24 mouse cellular contexts compared by ENCODE assay signal in genomic region chr4:33745180-33745579, GRCm38 (mm10).
"Had no signal": no experiment of that assay in that cellular context is flagged by ENCODE, and none has a peak within 500 bp of the region (broad histone marks: within the 10 kb centered on the region; RNA-seq: fewer than 3 reads in every experiment).

No protein-coding gene starts in this region.

- H3K4me1 ChIP-seq: heart, embryonic 13.5 days; heart, embryonic 15.5 days; hindbrain, embryonic 13.5 days; hindbrain, embryonic 15.5 days; limb, embryonic 10.5 days; limb, embryonic 12.5 days; liver, embryonic 13.5 days had no signal

- H3K4me2 ChIP-seq: heart, embryonic 11.5 days; heart, embryonic 13.5 days; heart, embryonic 15.5 days; hindbrain, embryonic 13.5 days; hindbrain, embryonic 15.5 days; limb, embryonic 12.5 days; liver, embryonic 11.5 days; liver, embryonic 13.5 days had no signal

- ATAC-seq: hindbrain, postnatal 0 days; intestine, postnatal 0 days had no signal

- H3K27ac ChIP-seq: gastrocnemius, adult 2 months; heart, adult 2 months; heart, embryonic 13.5 days; heart, embryonic 15.5 days; hindbrain, embryonic 13.5 days; hindbrain, embryonic 15.5 days; hindbrain, postnatal 0 days; left cerebral cortex, adult 2 months; limb, embryonic 10.5 days; limb, embryonic 12.5 days; liver, embryonic 13.5 days had no signal

- H3K4me3 ChIP-seq: gastrocnemius, adult 2 months; heart, adult 2 months; heart, embryonic 13.5 days; heart, embryonic 15.5 days; hindbrain, embryonic 13.5 days; hindbrain, embryonic 15.5 days; left cerebral cortex, adult 2 months; limb, embryonic 10.5 days; limb, embryonic 12.5 days; liver, embryonic 13.5 days had no signal

- H3K9ac ChIP-seq: heart, embryonic 13.5 days; heart, embryonic 15.5 days; hindbrain, embryonic 13.5 days; hindbrain, embryonic 15.5 days; limb, embryonic 12.5 days; liver, embryonic 13.5 days had no signal

- H3K9me3 ChIP-seq: heart, embryonic 13.5 days; heart, embryonic 15.5 days; hindbrain, embryonic 13.5 days; hindbrain, embryonic 15.5 days; limb, embryonic 10.5 days; limb, embryonic 12.5 days; liver, embryonic 13.5 days had no signal

- H3K36me3 ChIP-seq: heart, embryonic 13.5 days; heart, embryonic 15.5 days; hindbrain, embryonic 13.5 days; hindbrain, embryonic 15.5 days; limb, embryonic 10.5 days; limb, embryonic 12.5 days; liver, embryonic 13.5 days had no signal

- DNase-seq: gastrocnemius, adult 2 months; gastrocnemius, postnatal 10 days; gastrocnemius, postnatal 25 days; heart, adult 2 months; heart, postnatal 14 days; heart, postnatal 36 days; kidney, adult 18-20 months; kidney, adult 8-10 months; kidney, postnatal 10 days; kidney, postnatal 36 days; layer of hippocampus, adult 9-11 months; liver; liver, embryonic 13.5 days had no signal

- H3K27me3 ChIP-seq: heart, embryonic 13.5 days; heart, embryonic 15.5 days; hindbrain, embryonic 13.5 days; hindbrain, embryonic 15.5 days; limb, embryonic 12.5 days; liver, embryonic 13.5 days had no signal
